Comparison of ENCODE assay signal across 27 mouse cellular contexts in genomic region chr19:49207971-49208370, GRCm38 (mm10).
"Had no signal": no experiment of that assay in that cellular context is flagged by ENCODE, and none has a peak within 500 bp of the region (broad histone marks: within the 10 kb centered on the region; RNA-seq: fewer than 3 reads in every experiment).

No protein-coding gene starts in this region.

- H3K9me3 ChIP-seq: heart, embryonic 10.5 days; heart, embryonic 12.5 days; hindbrain, embryonic 10.5 days; hindbrain, embryonic 12.5 days; intestine, embryonic 15.5 days; limb, embryonic 10.5 days; limb, embryonic 12.5 days; liver, embryonic 13.5 days; liver, embryonic 15.5 days had no signal

- H3K4me2 ChIP-seq: heart, embryonic 12.5 days; hindbrain, embryonic 12.5 days; hindbrain, embryonic 14.5 days; intestine, embryonic 15.5 days; limb, embryonic 12.5 days; liver, embryonic 11.5 days; liver, embryonic 13.5 days; liver, embryonic 15.5 days had no signal

- H3K27me3 ChIP-seq: heart, embryonic 12.5 days; hindbrain, embryonic 12.5 days; intestine, embryonic 15.5 days; limb, embryonic 12.5 days; liver, embryonic 13.5 days; liver, embryonic 15.5 days had no signal

- H3K9ac ChIP-seq: forebrain, postnatal 0 days; heart, embryonic 12.5 days; hindbrain, embryonic 12.5 days; hindbrain, embryonic 14.5 days; intestine, embryonic 15.5 days; limb, embryonic 12.5 days; liver, embryonic 13.5 days; liver, embryonic 15.5 days had no signal

- H3K4me1 ChIP-seq: heart, embryonic 10.5 days; heart, embryonic 12.5 days; hindbrain, embryonic 10.5 days; hindbrain, embryonic 12.5 days; intestine, embryonic 15.5 days; limb, embryonic 10.5 days; limb, embryonic 12.5 days; liver, embryonic 13.5 days; liver, embryonic 15.5 days had no signal

- H3K36me3 ChIP-seq: heart, embryonic 10.5 days; heart, embryonic 12.5 days; hindbrain, embryonic 10.5 days; hindbrain, embryonic 12.5 days; intestine, embryonic 15.5 days; limb, embryonic 10.5 days; limb, embryonic 12.5 days; liver, embryonic 13.5 days; liver, embryonic 15.5 days had no signal

- DNase-seq: forebrain, postnatal 0 days; gastrocnemius, adult 2 months; gastrocnemius, postnatal 10 days; gastrocnemius, postnatal 25 days; heart, postnatal 10 days; heart, postnatal 4 days; kidney, adult 18-20 months; kidney, adult 9 months; kidney, postnatal 10 days; kidney, postnatal 36 days; liver; liver, embryonic 13.5 days had no signal

- ATAC-seq: forebrain, postnatal 0 days; hindbrain, embryonic 16.5 days; inflammation-experienced regulatory T-cells, adult 6 months; intestine, embryonic 15.5 days; intestine, postnatal 0 days had no signal

- H3K27ac ChIP-seq: gastrocnemius, adult 2 months; heart, embryonic 10.5 days; hindbrain, embryonic 10.5 days; hindbrain, embryonic 12.5 days; hindbrain, embryonic 14.5 days; intestine, embryonic 15.5 days; layer of hippocampus, adult 2 months; left cerebral cortex, adult 2 months; limb, embryonic 10.5 days; limb, embryonic 12.5 days; liver, embryonic 13.5 days; liver, embryonic 15.5 days had no signal

- H3K4me3 ChIP-seq: gastrocnemius, adult 2 months; heart, embryonic 10.5 days; heart, embryonic 12.5 days; hindbrain, embryonic 10.5 days; hindbrain, embryonic 12.5 days; intestine, embryonic 15.5 days; layer of hippocampus, adult 2 months; left cerebral cortex, adult 2 months; limb, embryonic 10.5 days; limb, embryonic 12.5 days; liver, embryonic 13.5 days; liver, embryonic 15.5 days had no signal
